Mouse (Mus musculus): ENCODE measurements around the gene Ankef1.

DNA sequence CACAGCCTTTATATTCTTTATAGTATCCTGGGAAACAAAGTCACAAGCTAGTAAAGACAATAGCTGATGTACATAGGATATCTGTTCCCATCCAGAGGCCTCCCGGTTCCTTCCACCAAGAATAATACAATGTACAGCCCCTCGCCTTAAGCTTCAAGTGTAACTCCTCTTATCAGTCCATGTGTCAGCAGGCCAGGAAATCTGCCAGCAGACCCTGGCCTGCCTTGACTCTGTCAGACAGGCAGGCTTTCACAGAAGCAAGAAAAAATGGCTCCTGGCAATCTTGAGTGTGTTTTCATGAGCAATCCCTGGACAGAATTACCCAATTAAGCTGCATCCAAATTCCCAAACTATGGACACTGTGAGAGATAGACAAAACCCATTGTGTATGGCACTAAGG lies 69.1 kb downstream of the Ankef1 start:
- TF ChIP-seq USF1 (IDR thresholded peaks at IDR 0.05; ENCODE audit: low read depth): no peak
- TF ChIP-seq CTCF (IDR thresholded peaks at IDR 0.05; ENCODE audit: control insufficient read depth, insufficient read depth, insufficient read length): no peak
- no peak for TF ChIP-seq MYOD1 (IDR thresholded peaks at IDR 0.05; ENCODE audit: control insufficient read depth, insufficient read length, low read depth)
- no peak for TF ChIP-seq MYOG (IDR thresholded peaks at IDR 0.05; ENCODE audit: control insufficient read depth, extremely low read depth, insufficient read length)
- no peak for TF ChIP-seq MAX (IDR thresholded peaks at IDR 0.05)
- TF ChIP-seq CEBPB (IDR thresholded peaks at IDR 0.05; ENCODE audit: low read depth): no peak

Data from C2C12 (cell line).